Mouse (Mus musculus) testis, adult 2 months (tissue): ENCODE measurements around the gene Stpg1. TPM values are rescaled to one million over a fixed set of nuclear protein-coding genes. Genes with fewer than 3 reads are reported as not detected.

Source experiments
- H3K27ac ChIP-seq: fragments of 200-500 bp; 2 replicates; pipeline ENCODE4 v1.5.1; 2012; ENCODE audit warnings: low read depth, low read length; ENCODE audit not compliant: control insufficient read depth, insufficient read depth
- H3K27me3 ChIP-seq: fragments of 200-500 bp; 2 replicates; pipeline ENCODE4 v1.6.1; 2012; ENCODE audit warnings: mild to moderate bottlenecking, low read length, moderate library complexity; ENCODE audit not compliant: control insufficient read depth, insufficient read depth
- H3K36me3 ChIP-seq: fragments of 200-500 bp; 2 replicates; pipeline ENCODE4 v1.6.1; 2012; ENCODE audit warnings: mild to moderate bottlenecking, low read length; ENCODE audit not compliant: control insufficient read depth, insufficient read depth
- H3K4me1 ChIP-seq: fragments of 200-500 bp; 2 replicates; pipeline ENCODE4 v1.6.1; 2012; ENCODE audit warnings: low read length; ENCODE audit not compliant: control insufficient read depth, insufficient read depth
- H3K4me3 ChIP-seq: fragments of 200-500 bp; 2 replicates; pipeline ENCODE4 v1.5.1; 2012; ENCODE audit warnings: low read depth, mild to moderate bottlenecking, low read length, moderate library complexity, mixed read lengths; ENCODE audit not compliant: control insufficient read depth
- CTCF ChIP-seq: fragments of 200-500 bp; IDR thresholded peaks from 2 replicates; pipeline ENCODE4 v1.5.1; 2012; ENCODE audit warnings: low read depth, mild to moderate bottlenecking, inconsistent platforms, low read length, moderate library complexity; ENCODE audit not compliant: control insufficient read depth, insufficient read depth, insufficient replicate concordance
- POLR2A ChIP-seq: fragments of 200-500 bp; IDR thresholded peaks from 2 replicates; pipeline ENCODE4 v1.6.1; 2012; ENCODE audit warnings: low read depth, mild to moderate bottlenecking, inconsistent platforms, low read length, moderate library complexity; ENCODE audit not compliant: control insufficient read depth
- polyA plus RNA-seq: library from polyadenylated mRNA; depleted of rRNA; stranded (reverse); fragments of >200 nt; gene quantifications from 2 replicates; pipeline ENCODE4 v1.2.3, GENCODE M21; 2012

Gene Stpg1
- polyA plus RNA-seq, 1 experiment = 126 TPM

GRCm38 (mm10) chr4:135498136-135498535 lies 3.5 kb downstream of the Stpg1 start:
- TF ChIP-seq POLR2A (no peak), CTCF (no peak)

GRCm38 (mm10) chr4:135499831-135500230 lies 5.2 kb downstream of the Stpg1 start:
- no peaks in the 10 kb centered on the region for H3K27me3 ChIP-seq
- no peak overlapping the region for H3K27ac ChIP-seq
- no peak overlapping the region for H3K4me3 ChIP-seq
- peaks cover 10% of the 10 kb centered on the region for H3K4me1 ChIP-seq
- TF ChIP-seq POLR2A (no peak), CTCF (no peak)
- H3K36me3 ChIP-seq = no peaks in the 10 kb centered on the region

More at GRCm38 (mm10) chr4:135498136-135498535, 3.5 kb downstream of the Stpg1 start:
- Histone ChIP-seq H3K27me3 (no peaks in the 10 kb centered on the region), H3K4me3 (peak overlapping the region; percentile 27; the same call in 1 of the 2 replicates), H3K4me1 (peaks cover 20% of the 10 kb centered on the region), H3K27ac (no peak overlapping the region), H3K36me3 (no peaks in the 10 kb centered on the region)

- Histone ChIP-seq H3K27ac (no peak overlapping the region), H3K4me1 (no peaks in the 10 kb centered on the region; the same call in none of the 2 replicates), H3K27me3 (no peaks in the 10 kb centered on the region), H3K4me3 (no peak overlapping the region), H3K36me3 (no peaks in the 10 kb centered on the region)
- TF ChIP-seq POLR2A (no peak), CTCF (no peak)
Measured at GRCm38 (mm10) chr4:135501587-135501986, 7.0 kb downstream of the Stpg1 start.

GRCm38 (mm10) chr4:135505794-135506193 lies 11.2 kb downstream of the Stpg1 start:
- Histone ChIP-seq H3K27ac (no peak overlapping the region), H3K4me1 (peaks cover 10% of the 10 kb centered on the region)
- TF ChIP-seq POLR2A = no peak
- TF ChIP-seq CTCF = no peak

GRCm38 (mm10) chr4:135507547-135508350 lies 13.2 kb downstream of the Stpg1 start:
- no peak for TF ChIP-seq POLR2A
- TF ChIP-seq CTCF = no peak

More at GRCm38 (mm10) chr4:135505794-135506193, 11.2 kb downstream of the Stpg1 start:
- no peak overlapping the region for H3K4me3 ChIP-seq
- no peaks in the 10 kb centered on the region for H3K27me3 ChIP-seq
- no peaks in the 10 kb centered on the region for H3K36me3 ChIP-seq

GRCm38 (mm10) chr4:135508419-135509039 lies 13.9 kb downstream of the Stpg1 start:
- Histone ChIP-seq H3K27me3 (no peaks in the 10 kb centered on the region), H3K36me3 (no peaks in the 10 kb centered on the region), H3K4me3 (no peak overlapping the region), H3K27ac (no peak overlapping the region), H3K4me1 (peaks cover 10% of the 10 kb centered on the region)
- peak; percentile 66; the same call in 1 of the 2 replicates for TF ChIP-seq CTCF
- TF ChIP-seq POLR2A = no peak

More at GRCm38 (mm10) chr4:135507547-135508350, 13.2 kb downstream of the Stpg1 start:
- Histone ChIP-seq H3K27me3 (no peaks in the 10 kb centered on the region), H3K36me3 (no peaks in the 10 kb centered on the region), H3K4me3 (peak overlapping the region; percentile 53), H3K27ac (no peak overlapping the region), H3K4me1 (peaks cover 10% of the 10 kb centered on the region)

GRCm38 (mm10) chr4:135509515-135509914 lies 14.9 kb downstream of the Stpg1 start:
- Histone ChIP-seq H3K36me3 (no peaks in the 10 kb centered on the region), H3K4me1 (peaks cover 10% of the 10 kb centered on the region), H3K27ac (no peak overlapping the region), H3K4me3 (no peak overlapping the region), H3K27me3 (no peaks in the 10 kb centered on the region)
- no peak for TF ChIP-seq CTCF
- TF ChIP-seq POLR2A = no peak
